Mouse (Mus musculus) forebrain, postnatal 0 days (tissue): ENCODE measurements at regions not wholly inside any gene's neighbourhood (a gene's known extent, or its start where the extent isn't known, plus 50 kb on each side); places are given as distances from the start of the nearest gene placed in this dataset.

ENCODE experiments used
- ATAC-seq: fragments of 200-750 bp; cut with Nextera tagmentation; 2 replicates; pipeline ENCODE4 v1.8.0; 2017; ENCODE audit warnings: mild to moderate bottlenecking, moderate library complexity
- DNase-seq: peaks from one replicate; pipeline ENCODE4 v3.0.0-alpha.2; 2015
- H3K27ac ChIP-seq: fragments of 300-500 bp; sonication (generic); 2 replicates; pipeline ENCODE4 v1.5.1; 2014; ENCODE audit warnings: low read depth, mild to moderate bottlenecking, antibody characterized with exemption, low read length, moderate library complexity, mixed read lengths
- H3K27me3 ChIP-seq: fragments of 300-500 bp; sonication (generic); 2 replicates; pipeline ENCODE4 v1.6.1; 2014; ENCODE audit warnings: mild to moderate bottlenecking, low read length, mixed read lengths; ENCODE audit not compliant: insufficient read depth
- H3K36me3 ChIP-seq: fragments of 300-500 bp; sonication (generic); 2 replicates; pipeline ENCODE4 v1.6.1; 2014; ENCODE audit warnings: mild to moderate bottlenecking, moderate library complexity; ENCODE audit not compliant: insufficient read depth
- H3K4me1 ChIP-seq: fragments of 300-500 bp; sonication (generic); 2 replicates; pipeline ENCODE4 v1.6.1; 2014; ENCODE audit warnings: antibody characterized with exemption; ENCODE audit not compliant: insufficient read depth
- H3K4me2 ChIP-seq: fragments of 300-500 bp; sonication (generic); 2 replicates; pipeline ENCODE4 v1.6.1; 2014; ENCODE audit warnings: low read depth, mild to moderate bottlenecking, moderate library complexity
- H3K4me3 ChIP-seq: fragments of 300-500 bp; sonication (generic); 2 replicates; pipeline ENCODE4 v1.5.1; 2014; ENCODE audit warnings: low read depth, low read length, mixed read lengths
- H3K9ac ChIP-seq: fragments of 300-500 bp; sonication (generic); 2 replicates; pipeline ENCODE4 v1.6.1; 2014; ENCODE audit warnings: mild to moderate bottlenecking
- H3K9me3 ChIP-seq: fragments of 300-500 bp; sonication (generic); 2 replicates; pipeline ENCODE4 v1.6.1; 2016; ENCODE audit warnings: low read length
- CTCF ChIP-seq: sonication (generic); IDR thresholded peaks from 2 replicates; pipeline ENCODE4 v1.5.1; 2016; ENCODE audit warnings: antibody characterized with exemption, control low read depth, low read depth
- WGBS: fragments of 180-500 bp; shearing (Covaris S2); extraction: QIAGEN DNeasy Blood & Tissue Kit; methylation state at CpG from one replicate; pipeline ENCODE4 v1.1.7; 2014; 5-methylcytosine and 5-hydroxymethylcytosine counted together

DNA sequence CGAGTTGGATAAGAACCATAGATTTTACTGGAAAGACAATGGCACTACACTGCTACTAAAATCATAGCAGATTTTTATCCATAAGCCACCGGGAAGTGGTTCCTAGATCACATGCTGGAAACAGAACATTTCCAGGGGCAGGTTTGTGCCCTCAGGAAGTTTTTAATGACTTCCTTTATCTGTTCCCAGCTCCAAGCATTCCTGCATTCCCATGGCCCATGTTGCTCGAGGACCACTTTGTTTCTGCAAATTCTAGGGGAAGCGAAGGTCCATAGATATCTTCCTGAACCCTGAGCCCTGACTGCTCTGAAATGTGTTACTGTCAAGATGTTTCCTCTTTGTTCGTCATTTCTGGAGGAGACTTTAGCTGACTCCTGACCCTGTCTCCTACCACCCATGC is 235.6 kb upstream of the Map3k1 start:
- Histone ChIP-seq H3K9ac (no peak overlapping the region), H3K36me3 (no peaks in the 10 kb centered on the region), H3K9me3 (no peaks in the 10 kb centered on the region), H3K4me2 (no peak overlapping the region), H3K27me3 (no peaks in the 10 kb centered on the region), H3K4me1 (no peaks in the 10 kb centered on the region), H3K4me3 (no peak overlapping the region), H3K27ac (no peak overlapping the region)
- DNase-seq: no peak
- no peak for TF ChIP-seq CTCF
- no peak for ATAC-seq
- WGBS: 84% methylated on average over 5 of the region's 5 CpGs

DNA sequence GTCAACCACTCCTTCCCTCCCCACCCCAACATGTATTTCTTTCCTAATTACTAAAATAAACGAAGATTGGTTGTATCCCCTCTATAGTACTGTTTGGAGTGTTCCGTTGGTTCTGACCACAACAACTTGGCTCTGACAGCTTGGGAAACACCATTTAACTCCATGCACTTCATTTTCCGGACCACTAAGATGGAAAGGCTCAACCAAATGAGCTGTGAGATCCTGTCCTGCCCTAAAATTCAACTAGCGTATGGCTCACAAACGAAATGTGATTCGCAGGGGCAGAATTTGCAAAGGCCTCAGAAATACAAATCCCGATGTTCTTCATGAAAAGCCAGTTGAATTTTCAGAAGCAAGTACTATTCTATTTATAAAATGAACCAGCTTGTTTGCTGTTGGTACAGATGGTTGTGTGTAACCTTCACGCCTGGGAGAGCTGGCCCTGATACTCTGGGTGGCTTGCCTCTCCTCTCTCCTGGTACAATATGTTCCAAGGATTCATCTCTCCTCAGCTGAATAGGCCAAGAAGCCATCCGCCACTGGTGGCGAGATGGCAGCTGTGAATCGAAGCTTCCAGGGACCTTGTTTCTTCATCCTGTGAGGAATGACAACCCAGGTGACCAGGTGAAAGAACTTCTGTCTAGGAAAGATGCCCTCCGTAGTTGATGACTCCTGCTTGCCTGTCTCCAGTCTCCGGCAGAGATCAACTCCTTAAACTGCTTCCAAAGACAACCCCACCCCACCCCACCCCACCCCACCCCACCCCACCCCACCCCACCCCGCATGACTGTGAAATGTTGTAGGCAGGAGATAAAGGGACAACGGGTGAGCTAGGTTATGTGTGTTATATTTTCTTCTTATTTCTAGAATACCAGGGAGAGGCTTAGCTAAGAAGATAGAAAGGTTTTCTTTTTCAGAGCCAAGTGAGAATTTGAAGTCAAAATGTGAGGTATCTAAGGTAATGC is 237.7 kb upstream of the Map3k1 start:
- DNase-seq (no peak), ATAC-seq (no peak)
- Histone ChIP-seq H3K9ac (no peak overlapping the region), H3K4me1 (no peaks in the 10 kb centered on the region), H3K4me2 (no peak overlapping the region), H3K36me3 (no peaks in the 10 kb centered on the region), H3K4me3 (no peak overlapping the region), H3K27ac (no peak overlapping the region), H3K9me3 (no peaks in the 10 kb centered on the region), H3K27me3 (no peaks in the 10 kb centered on the region)
- TF ChIP-seq CTCF: no peak
- 86% methylated on average over 15 of the region's 15 CpGs for whole genome bisulfite sequencing

DNA sequence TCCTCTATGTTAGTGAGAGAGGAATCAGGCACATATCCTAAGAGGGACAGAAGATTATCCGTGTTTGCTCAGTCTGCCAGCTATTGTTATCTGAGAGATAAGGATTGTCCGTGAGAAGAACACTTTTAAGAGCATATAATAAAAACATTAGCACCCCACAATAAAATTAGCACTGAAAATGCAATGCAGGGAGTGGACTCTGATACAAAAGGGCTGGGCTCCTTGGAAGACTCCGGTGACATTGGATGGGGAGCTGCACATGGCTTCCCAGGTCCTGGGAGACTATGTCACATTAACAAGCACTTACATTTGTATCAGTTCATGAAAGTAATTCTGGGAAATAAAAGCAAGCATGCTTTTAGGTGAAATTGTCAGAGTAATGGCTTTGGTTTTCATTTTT is 238.6 kb upstream of the Map3k1 start:
- Histone ChIP-seq H3K4me3 (no peak overlapping the region), H3K9ac (no peak overlapping the region), H3K9me3 (no peaks in the 10 kb centered on the region), H3K4me1 (no peaks in the 10 kb centered on the region), H3K36me3 (no peaks in the 10 kb centered on the region), H3K27ac (no peak overlapping the region), H3K27me3 (no peaks in the 10 kb centered on the region), H3K4me2 (no peak overlapping the region)
- TF ChIP-seq CTCF: no peak
- DNase-seq (no peak), ATAC-seq (no peak)
- WGBS: 71% methylated on average over 3 of the region's 3 CpGs

DNA sequence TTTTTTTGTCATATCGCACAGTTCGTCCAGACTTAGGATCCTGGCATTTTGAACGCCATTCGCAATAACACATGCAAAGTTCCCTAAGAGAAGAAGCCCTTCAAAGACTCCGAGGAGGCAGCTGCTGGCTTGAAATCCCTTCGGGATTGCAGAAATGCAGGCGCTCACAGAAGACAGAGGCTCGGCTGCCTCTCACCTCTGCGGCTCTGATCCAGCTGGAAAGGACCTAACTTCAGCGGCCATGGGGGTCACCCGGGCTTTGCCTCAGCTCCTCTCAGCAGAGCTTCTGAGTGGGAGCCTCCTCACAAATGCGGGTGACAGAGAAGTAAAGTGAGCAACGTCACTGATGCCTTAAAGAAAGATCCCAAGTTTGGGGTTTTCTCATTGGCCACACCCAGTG is 239.1 kb upstream of the Map3k1 start:
- TF ChIP-seq CTCF: no peak
- H3K4me1 ChIP-seq: no peaks in the 10 kb centered on the region
- H3K4me2 ChIP-seq: no peak overlapping the region
- H3K27me3 ChIP-seq: no peaks in the 10 kb centered on the region
- no peak for ATAC-seq
- no peak overlapping the region for H3K9ac ChIP-seq
- no peak for DNase-seq
- H3K36me3 ChIP-seq: no peaks in the 10 kb centered on the region
- H3K9me3 ChIP-seq: no peaks in the 10 kb centered on the region
- no peak overlapping the region for H3K27ac ChIP-seq
- no peak overlapping the region for H3K4me3 ChIP-seq
- 80% methylated on average over 13 of the region's 13 CpGs for WGBS

DNA sequence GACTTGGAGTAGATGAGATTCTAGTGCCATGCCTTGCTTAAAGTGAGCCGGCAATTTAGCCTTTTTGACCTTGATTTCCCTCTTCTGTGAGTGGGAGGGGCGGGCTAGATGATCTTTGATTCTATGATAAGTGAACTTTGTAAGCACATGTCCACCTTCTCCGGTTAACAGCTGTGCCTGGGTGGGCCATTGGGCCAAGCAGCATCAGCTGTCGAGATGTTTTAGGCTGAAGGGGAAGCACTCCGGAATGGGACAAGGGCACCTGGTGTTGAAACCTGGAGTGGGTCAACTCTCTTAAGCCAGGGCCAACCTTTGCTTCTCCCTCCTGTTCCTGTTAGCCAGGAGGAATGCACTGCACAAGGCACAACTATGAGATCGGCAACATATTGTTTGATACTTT is 239.5 kb upstream of the Map3k1 start:
- no peak for TF ChIP-seq CTCF
- no peak for ATAC-seq
- Histone ChIP-seq H3K4me3 (no peak overlapping the region), H3K4me2 (no peak overlapping the region), H3K9ac (no peak overlapping the region), H3K4me1 (no peaks in the 10 kb centered on the region), H3K27me3 (no peaks in the 10 kb centered on the region), H3K9me3 (no peaks in the 10 kb centered on the region), H3K27ac (no peak overlapping the region), H3K36me3 (no peaks in the 10 kb centered on the region)
- DNase-seq: no peak
- 90% methylated on average over 6 of the region's 6 CpGs for WGBS

DNA sequence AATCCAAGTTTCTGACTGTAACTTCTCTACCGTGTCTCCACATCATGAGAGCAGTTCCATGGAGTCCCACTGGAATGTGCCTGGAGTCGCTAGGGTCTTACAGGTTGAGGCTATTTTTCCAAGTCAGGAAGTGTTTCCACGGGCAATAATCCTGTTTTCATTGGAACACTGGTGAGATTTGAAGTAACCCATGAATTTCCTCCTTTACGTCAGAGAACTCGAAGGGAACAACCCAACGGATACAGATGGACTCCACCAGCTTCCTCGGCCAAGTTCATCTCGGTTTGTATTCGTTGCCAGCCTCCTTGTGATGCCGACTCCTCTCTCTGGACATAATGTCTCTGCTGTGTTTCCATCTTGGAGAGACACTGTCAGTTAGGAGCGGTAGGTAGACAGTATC is 237.4 kb upstream of the Ankrd55 start:
- TF ChIP-seq CTCF: no peak
- H3K9me3 ChIP-seq: no peaks in the 10 kb centered on the region
- no peaks in the 10 kb centered on the region for H3K4me1 ChIP-seq
- WGBS: 92% methylated on average over 11 of the region's 11 CpGs
- no peak overlapping the region for H3K4me2 ChIP-seq
- H3K36me3 ChIP-seq: no peaks in the 10 kb centered on the region
- H3K9ac ChIP-seq: no peak overlapping the region
- no peak overlapping the region for H3K4me3 ChIP-seq
- ATAC-seq (no peak), DNase-seq (no peak)
- H3K27ac ChIP-seq: no peak overlapping the region
- H3K27me3 ChIP-seq: no peaks in the 10 kb centered on the region

DNA sequence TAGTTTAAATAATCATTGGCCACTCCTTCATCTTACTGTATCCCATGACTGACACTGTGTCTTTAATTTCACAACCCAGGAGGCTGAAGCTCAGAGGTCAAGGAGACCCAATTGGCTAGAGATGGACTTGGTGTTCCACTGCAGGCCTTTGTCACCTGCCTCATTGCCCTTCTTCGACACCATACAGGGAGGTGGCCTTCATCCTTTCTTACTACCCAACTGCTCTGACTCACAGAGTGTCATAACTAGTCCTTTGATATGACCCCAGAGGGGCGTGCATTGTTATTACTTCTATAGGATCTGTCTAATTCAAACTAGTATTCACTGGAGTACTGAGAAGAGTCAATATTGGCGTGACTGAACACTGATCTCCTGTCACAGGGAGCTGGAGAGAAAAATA is 236.2 kb upstream of the Ankrd55 start:
- WGBS: 92% methylated on average over 3 of the region's 3 CpGs
- no peaks in the 10 kb centered on the region for H3K9me3 ChIP-seq
- ATAC-seq (no peak), DNase-seq (no peak)
- no peaks in the 10 kb centered on the region for H3K27me3 ChIP-seq
- H3K4me2 ChIP-seq: no peak overlapping the region
- H3K36me3 ChIP-seq: no peaks in the 10 kb centered on the region
- no peak overlapping the region for H3K27ac ChIP-seq
- no peak overlapping the region for H3K9ac ChIP-seq
- TF ChIP-seq CTCF: no peak
- H3K4me1 ChIP-seq: no peaks in the 10 kb centered on the region
- no peak overlapping the region for H3K4me3 ChIP-seq
